Mouse (Mus musculus): ENCODE results near the gene G530012D18Rik. TPM values are rescaled to one million over a fixed set of nuclear protein-coding genes. Genes with fewer than 3 reads are reported as not detected.
"Not testable (repeated sequence)": the region's sequence is repeated elsewhere in the genome, so short reads cannot be mapped to it uniquely, and the experiment has no call there.

Gene G530012D18Rik
- polyA plus RNA-seq, 1 experiment from 2014 or later, result not detected

DNA sequence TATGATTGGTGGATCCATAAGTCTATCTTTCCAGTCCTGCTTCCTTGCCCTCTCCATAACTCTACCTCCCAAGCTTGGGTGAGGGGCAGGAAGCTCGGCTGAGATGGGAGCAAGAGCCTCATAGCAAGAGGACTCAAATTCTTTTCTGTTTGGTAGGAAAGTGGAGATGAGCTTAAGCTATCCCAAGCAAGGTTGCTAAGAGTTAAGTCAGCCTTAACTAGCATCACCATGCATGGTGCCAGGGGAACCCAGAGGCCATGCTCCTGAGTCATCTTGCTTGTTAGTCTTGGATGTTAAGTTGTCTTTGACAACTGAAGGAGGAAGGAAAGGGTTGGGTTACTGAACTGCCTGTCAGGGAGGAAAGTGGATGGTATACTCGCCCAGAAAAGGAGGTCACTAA, 13.2 kb downstream of the G530012D18Rik start:
- H3K9me3 ChIP-seq; H3K27me3 ChIP-seq (replicated peaks); H3K4me3 ChIP-seq (replicated peaks); H3K4me2 ChIP-seq; H3K36me3 ChIP-seq; H3K4me1 ChIP-seq; ATAC-seq (ENCODE audit: insufficient read depth, low FRiP score, low read depth); H3K9ac ChIP-seq; H3K27ac ChIP-seq: not testable (repeated sequence)
- 76% methylated on average over 1 of the region's 2 CpGs for WGBS

DNA sequence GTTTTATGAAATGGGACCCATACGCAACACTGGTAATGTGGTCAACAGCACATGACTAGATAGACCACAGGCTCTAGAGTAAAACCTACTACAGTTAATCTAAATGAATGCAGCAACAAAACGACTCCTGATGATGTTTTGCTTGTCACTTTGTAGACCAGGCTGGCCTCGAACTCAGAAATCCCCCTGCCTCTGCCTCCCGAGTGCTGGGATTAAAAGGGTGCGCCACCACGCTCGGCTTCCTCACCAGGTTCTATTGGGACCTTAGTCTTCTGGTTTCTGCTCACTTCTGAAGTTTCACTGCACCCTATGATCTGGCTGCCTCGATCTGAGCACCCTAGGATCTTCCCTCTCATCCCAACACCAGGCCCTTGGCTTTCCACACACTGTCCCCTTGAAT, 17.1 kb downstream of the G530012D18Rik start:
- H3K27me3 ChIP-seq (replicated peaks); H3K9ac ChIP-seq; H3K4me1 ChIP-seq; H3K27ac ChIP-seq; H3K36me3 ChIP-seq; H3K4me3 ChIP-seq (replicated peaks); ATAC-seq (ENCODE audit: insufficient read depth, low FRiP score, low read depth); H3K4me2 ChIP-seq; H3K9me3 ChIP-seq: not testable (repeated sequence)
- WGBS, result 78% methylated on average over 8 of the region's 8 CpGs

- not testable (repeated sequence) for H3K36me3 ChIP-seq; H3K27me3 ChIP-seq (replicated peaks); H3K9ac ChIP-seq; H3K4me2 ChIP-seq; H3K27ac ChIP-seq; H3K9me3 ChIP-seq; H3K4me3 ChIP-seq (replicated peaks); ATAC-seq (ENCODE audit: insufficient read depth, low FRiP score, low read depth); H3K4me1 ChIP-seq
- 68% methylated on average over 17 of the region's 17 CpGs for WGBS
Measured at GRCm38 (mm10) chr1:85598271-85599012, 23.0 kb downstream of the G530012D18Rik start, which contains the start of gene Sp110. TSS of gene Sp110 (minus strand) at chr1:85598817.

DNA sequence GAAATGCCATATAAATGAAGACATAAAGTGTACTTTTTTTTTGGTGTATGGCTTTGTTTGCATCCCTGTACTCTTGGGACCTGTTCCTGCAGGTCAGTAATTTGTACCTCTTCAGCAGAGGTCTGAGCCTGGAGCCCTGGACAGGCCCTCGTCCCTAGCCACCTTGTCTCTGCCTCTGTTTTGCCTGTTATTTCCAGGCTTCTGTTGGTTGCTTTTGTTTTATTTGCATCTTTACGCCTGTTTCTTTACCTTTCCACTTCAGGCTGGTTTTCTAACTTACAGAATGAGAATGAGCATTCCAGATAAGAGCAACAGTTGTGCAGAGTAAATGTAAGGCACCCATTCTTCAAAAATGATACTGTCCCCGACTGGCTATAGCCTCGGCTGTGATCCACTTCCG, 24.6 kb downstream of the G530012D18Rik start, which contains the start of gene Sp140:
Sp140 (plus strand) TSS at position 301 of the 400 bp plus-strand sequence.
- not testable (repeated sequence) for H3K27me3 ChIP-seq (replicated peaks); H3K36me3 ChIP-seq; H3K4me3 ChIP-seq (replicated peaks); H3K9me3 ChIP-seq; H3K4me1 ChIP-seq; ATAC-seq (ENCODE audit: insufficient read depth, low FRiP score, low read depth); H3K27ac ChIP-seq; H3K4me2 ChIP-seq; H3K9ac ChIP-seq
- WGBS, result 50% methylated on average over 1 of the region's 5 CpGs

DNA sequence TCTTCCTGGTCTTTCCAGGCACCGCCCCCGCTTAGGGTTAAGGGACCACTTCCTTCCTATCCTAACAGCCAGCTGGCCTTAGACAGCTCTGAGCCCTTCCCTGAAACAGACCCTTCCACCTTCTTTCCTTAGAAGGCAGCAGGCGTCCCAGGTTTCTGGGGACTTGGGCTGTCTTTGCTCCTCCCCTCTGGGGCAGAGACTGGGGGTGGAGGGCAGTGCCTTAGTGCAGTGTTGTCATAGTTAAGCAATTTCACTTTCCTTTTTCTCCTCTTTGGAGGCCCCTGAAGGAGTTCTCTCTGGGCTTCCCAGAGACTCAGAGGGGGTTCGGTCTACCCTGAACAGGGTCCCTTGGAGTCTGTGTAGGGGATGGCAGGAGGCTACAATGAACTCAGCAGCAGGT, 25.3 kb downstream of the G530012D18Rik start:
- H3K27ac ChIP-seq; H3K4me3 ChIP-seq (replicated peaks); H3K4me2 ChIP-seq; ATAC-seq (ENCODE audit: insufficient read depth, low FRiP score, low read depth); H3K36me3 ChIP-seq; H3K27me3 ChIP-seq (replicated peaks); H3K4me1 ChIP-seq; H3K9me3 ChIP-seq; H3K9ac ChIP-seq: not testable (repeated sequence)
- WGBS, result 53% methylated on average over 4 of the region's 4 CpGs

GRCm38 (mm10) chr1:85604341-85604740, 28.9 kb downstream of the G530012D18Rik start:
- not testable (repeated sequence) for H3K36me3 ChIP-seq; ATAC-seq (ENCODE audit: insufficient read depth, low FRiP score, low read depth); H3K4me2 ChIP-seq; H3K4me1 ChIP-seq; H3K27ac ChIP-seq; H3K9ac ChIP-seq; H3K4me3 ChIP-seq (replicated peaks); H3K27me3 ChIP-seq (replicated peaks); H3K9me3 ChIP-seq
- WGBS, result 63% methylated on average over 1 of the region's 1 CpGs

GRCm38 (mm10) chr1:85608361-85608760, 32.9 kb downstream of the G530012D18Rik start:
- ATAC-seq (ENCODE audit: insufficient read depth, low FRiP score, low read depth); H3K4me2 ChIP-seq; H3K4me1 ChIP-seq; H3K9ac ChIP-seq; H3K27ac ChIP-seq; H3K9me3 ChIP-seq; H3K36me3 ChIP-seq; H3K27me3 ChIP-seq (replicated peaks); H3K4me3 ChIP-seq (replicated peaks): not testable (repeated sequence)
- WGBS, result 75% methylated on average over 3 of the region's 4 CpGs

DNA sequence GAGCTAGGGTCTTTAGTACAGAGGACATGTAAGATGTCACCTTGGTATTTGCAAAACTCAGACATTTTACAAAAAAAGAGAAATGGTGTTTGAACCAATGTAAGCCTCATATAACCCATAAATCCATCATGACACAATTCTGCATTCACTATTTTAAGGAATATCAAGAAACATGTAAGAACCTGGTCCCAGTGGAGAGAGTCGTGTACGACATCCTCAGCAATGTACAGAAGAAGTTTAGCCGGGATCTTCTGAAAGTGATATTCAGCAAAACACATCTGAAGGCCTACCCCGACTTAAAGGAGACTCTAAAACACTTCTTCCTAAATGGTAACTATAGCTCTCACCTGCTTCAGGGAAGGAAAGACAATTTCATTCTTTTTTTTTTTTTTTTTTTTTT, 35.1 kb downstream of the G530012D18Rik start:
- H3K9ac ChIP-seq; H3K27me3 ChIP-seq (replicated peaks); H3K4me2 ChIP-seq; H3K9me3 ChIP-seq; H3K27ac ChIP-seq; H3K36me3 ChIP-seq; ATAC-seq (ENCODE audit: insufficient read depth, low FRiP score, low read depth); H3K4me1 ChIP-seq; H3K4me3 ChIP-seq (replicated peaks): not testable (repeated sequence)
- whole genome bisulfite sequencing, result no CpG with 5 or more reads among the region's 4 CpGs

DNA sequence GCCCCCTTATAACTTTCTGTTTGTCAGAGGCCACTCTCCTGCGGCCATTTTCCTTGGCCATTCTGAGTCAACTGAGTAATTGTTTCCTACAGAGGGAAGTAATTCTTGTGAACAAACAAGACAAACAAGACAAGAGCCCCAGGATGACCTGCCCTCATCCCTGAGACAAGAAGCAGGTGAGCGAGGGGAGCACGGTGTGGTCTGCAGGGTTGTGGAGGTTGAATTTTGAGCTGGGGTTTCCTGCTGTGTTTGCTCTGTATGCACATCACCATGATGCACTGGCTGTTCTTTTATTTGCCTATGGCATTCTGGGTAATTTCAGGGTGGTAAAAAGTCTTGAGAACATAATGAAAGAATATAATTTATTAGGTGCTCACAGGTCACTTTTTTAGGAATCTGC, 39.6 kb downstream of the G530012D18Rik start:
- not testable (repeated sequence) for H3K4me2 ChIP-seq; H3K4me1 ChIP-seq; H3K9ac ChIP-seq; H3K9me3 ChIP-seq; H3K36me3 ChIP-seq; H3K27me3 ChIP-seq (replicated peaks); ATAC-seq (ENCODE audit: insufficient read depth, low FRiP score, low read depth); H3K4me3 ChIP-seq (replicated peaks); H3K27ac ChIP-seq
- WGBS, result 91% methylated on average over 3 of the region's 3 CpGs

DNA sequence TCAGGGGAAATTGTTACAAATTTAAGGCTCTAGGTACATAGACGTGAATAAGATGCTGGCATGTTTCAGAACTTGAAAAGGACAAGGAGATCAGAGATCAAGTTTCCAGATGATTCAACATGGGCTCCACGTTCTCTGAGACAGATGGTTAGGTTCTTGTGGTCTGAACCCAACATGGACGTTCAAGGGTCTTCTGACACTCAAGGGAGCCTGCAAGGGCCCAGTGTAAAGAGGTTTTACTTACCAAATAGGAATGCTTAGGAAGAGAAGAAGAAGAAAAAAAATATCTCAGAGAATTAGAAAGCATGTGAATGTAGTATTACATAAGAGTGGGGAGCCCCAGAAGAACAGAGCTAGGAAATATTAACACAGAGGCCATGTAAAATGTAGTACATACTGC, 40.3 kb downstream of the G530012D18Rik start:
- not testable (repeated sequence) for H3K9ac ChIP-seq; H3K36me3 ChIP-seq; H3K4me3 ChIP-seq (replicated peaks); H3K27me3 ChIP-seq (replicated peaks); H3K4me2 ChIP-seq; H3K27ac ChIP-seq; H3K9me3 ChIP-seq; H3K4me1 ChIP-seq; ATAC-seq (ENCODE audit: insufficient read depth, low FRiP score, low read depth)
- WGBS, result 57% methylated on average over 3 of the region's 3 CpGs

DNA sequence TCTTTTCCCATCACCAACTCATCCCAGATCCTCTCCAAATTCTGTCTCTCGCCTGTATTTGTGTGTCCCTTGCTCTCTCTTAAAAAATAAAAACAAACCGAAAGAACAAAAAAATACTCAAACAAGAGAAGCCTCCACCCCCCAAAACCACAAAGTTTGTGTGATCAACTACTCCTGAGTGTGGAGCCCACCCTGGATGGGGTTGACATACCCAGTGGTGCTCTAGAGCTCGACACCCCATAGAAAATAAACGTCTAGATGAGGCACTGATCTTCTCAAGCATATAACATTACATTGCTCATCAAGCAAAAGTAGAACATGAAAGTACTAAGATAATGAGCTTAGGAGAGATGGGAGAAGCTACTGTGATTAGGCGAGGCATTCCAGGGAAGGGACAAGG, 41.7 kb downstream of the G530012D18Rik start:
- not testable (repeated sequence) for H3K9me3 ChIP-seq; H3K27ac ChIP-seq; ATAC-seq (ENCODE audit: insufficient read depth, low FRiP score, low read depth); H3K4me1 ChIP-seq; H3K27me3 ChIP-seq (replicated peaks); H3K36me3 ChIP-seq; H3K4me3 ChIP-seq (replicated peaks); H3K4me2 ChIP-seq; H3K9ac ChIP-seq
- 58% methylated on average over 4 of the region's 5 CpGs for WGBS

GRCm38 (mm10) chr1:85618689-85619088, 43.2 kb downstream of the G530012D18Rik start:
- ATAC-seq (ENCODE audit: insufficient read depth, low FRiP score, low read depth); H3K27me3 ChIP-seq (replicated peaks); H3K36me3 ChIP-seq; H3K4me3 ChIP-seq (replicated peaks); H3K4me2 ChIP-seq; H3K9ac ChIP-seq; H3K9me3 ChIP-seq; H3K27ac ChIP-seq; H3K4me1 ChIP-seq: not testable (repeated sequence)
- 71% methylated on average over 1 of the region's 1 CpGs for WGBS

Measured in stomach, embryonic 15.5 days (tissue).